ENCODE assay signal across 9 mouse cellular contexts in the genomic region with DNA sequence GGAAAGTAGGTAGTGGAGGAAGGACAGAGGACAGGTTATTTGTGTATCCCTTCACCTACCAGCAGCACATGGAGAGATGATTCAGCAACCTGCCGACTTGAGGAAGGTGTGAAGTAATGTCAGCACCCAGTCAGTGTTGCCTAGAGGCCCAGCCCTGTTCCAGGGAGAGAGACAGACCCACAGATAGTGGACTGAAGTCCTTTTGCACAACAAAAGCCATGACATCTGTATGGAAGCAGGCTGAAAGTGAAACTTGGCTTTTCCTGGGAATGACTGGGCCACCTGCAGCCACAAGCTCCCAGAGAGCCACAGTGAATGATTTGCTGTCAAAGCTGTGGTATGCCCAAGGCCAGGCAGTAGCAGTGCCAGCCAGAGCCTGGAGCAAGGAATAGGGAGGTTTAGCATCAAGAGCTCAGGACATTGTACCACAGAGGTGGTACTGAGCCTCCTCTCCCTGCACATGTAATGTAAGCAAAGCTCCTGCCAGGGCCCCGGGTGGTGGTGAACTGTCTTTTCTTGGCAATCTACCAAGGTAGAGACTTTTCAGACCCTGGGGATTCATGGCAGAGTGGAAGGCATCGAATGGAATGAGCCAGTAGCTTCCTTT. TPM values are rescaled to one million over a fixed set of nuclear protein-coding genes. Genes with fewer than 3 reads are reported as not detected.
DNase-seq lines count a peak whose midpoint lies in the region; ATAC-seq and TF ChIP-seq lines count a peak whose summit lies in the region.
"Had no signal": no experiment of that assay in that cellular context is flagged by ENCODE, and none has a peak within 500 bp of the region (broad histone marks: within the 10 kb centered on the region; RNA-seq: fewer than 3 reads in every experiment).

No protein-coding gene starts in this region.

- no peak for ATAC-seq in limb, embryonic 14.5 days (ENCODE audit: low FRiP score, low read depth)
- no peak for ATAC-seq in cerebellum, adult (ENCODE audit: insufficient number of reproducible peaks, low FRiP score, low TSS enrichment)
- ATAC-seq: inflammation-experienced regulatory T-cells, adult 6 months had no signal

- TF ChIP-seq CTCF in layer of hippocampus, adult 2 months (conservative IDR thresholded peaks at IDR 0.05) = no peak

- peak overlapping the region; percentile 81 for H3K4me2 ChIP-seq in limb, embryonic 14.5 days (replicated peaks; ENCODE audit: low read depth, low read length, severe bottlenecking)

- no peak for TF ChIP-seq POLR2A in limb, embryonic 14.5 days (IDR thresholded peaks at IDR 0.05; ENCODE audit: borderline replicate concordance, extremely low read depth, insufficient read depth, insufficient read length)

- peak overlapping the region; percentile 68 for H3K27ac ChIP-seq in layer of hippocampus, adult 2 months
- H3K27ac ChIP-seq in limb, embryonic 14.5 days (replicated peaks; ENCODE audit: low read depth, low read length) = no peak overlapping the region

- H3K4me1 ChIP-seq in limb, embryonic 14.5 days (ENCODE audit: control insufficient read depth, insufficient read depth, low read length) = peaks cover 16% of the 10 kb centered on the region

- H3K36me3 ChIP-seq in limb, embryonic 14.5 days (ENCODE audit: control insufficient read depth, insufficient read depth, low read length) = no peaks in the 10 kb centered on the region

- WGBS in limb, embryonic 14.5 days = 48% methylated on average over 3 of the region's 3 CpGs

- no peaks in the 10 kb centered on the region for H3K9me3 ChIP-seq in limb, embryonic 14.5 days (ENCODE audit: control insufficient read depth, low read length)

- DNase-seq in layer of hippocampus, adult 2 months (ENCODE audit: low spot score in 2 of 2) = no peak
- no peak for DNase-seq in layer of hippocampus, adult 9-11 months
- peak; percentile 51 for DNase-seq in ES-CJ7 (ENCODE audit: low read depth, low spot score)
- peak; percentile 28 for DNase-seq in adrenal gland, postnatal 10 days
- no peak for DNase-seq in limb, embryonic 14.5 days (ENCODE audit: low spot score)
- no peak for DNase-seq in gastrocnemius, postnatal 4 days (ENCODE audit: low spot score in 2 of 2)
- DNase-seq in adipocyte (ENCODE audit: low spot score) = no peak

- no peak overlapping the region for H3K9ac ChIP-seq in limb, embryonic 14.5 days (ENCODE audit: low read depth, low read length, severe bottlenecking)

- no peak overlapping the region for H3K4me3 ChIP-seq in layer of hippocampus, adult 2 months
- H3K4me3 ChIP-seq in limb, embryonic 14.5 days (replicated peaks; ENCODE audit: low read length) = no peak overlapping the region

- no peaks in the 10 kb centered on the region for H3K27me3 ChIP-seq in limb, embryonic 14.5 days (ENCODE audit: control insufficient read depth, insufficient read depth, low read length)

RNA-seq across cellular contexts. Expression of gene Insc, which starts 1.2 kb away (rescaled TPM):
- total RNA-seq in layer of hippocampus, adult 2 months (2021) = 1 to 10 TPM; 3.7 to 4.6 TPM
- total RNA-seq in adrenal gland, postnatal 10 days (2021) = 1 to 10 TPM; 3.7 to 8.1 TPM
- 4.8 and 6.1 TPM in 2 replicates for polyA plus RNA-seq in limb, embryonic 14.5 days (2012; rRNA removed)
- polyA plus RNA-seq in limb, embryonic 14.5 days (2014; fragmentation: Nextera tagmentation; extraction: Ambion mirVana) = 5.7 and 6.3 TPM in 2 replicates
- 1 to 10 TPM; 5.8 to 8.6 TPM for total RNA-seq in gastrocnemius, postnatal 4 days (2021)
- polyA plus RNA-seq: inflammation-experienced regulatory T-cells, adult 6 months had no signal

RNA-seq across cellular contexts. Expression of gene Calcb, which starts 26.3 kb away (rescaled TPM):
- total RNA-seq in layer of hippocampus, adult 2 months (2021) = under 1 TPM in 1 of 2 experiments, not detected in 1; 0.71 TPM
- total RNA-seq in adrenal gland, postnatal 10 days (2021) = not detected
- polyA plus RNA-seq in limb, embryonic 14.5 days (2012; rRNA removed) = 0.60 and 0.85 TPM in 2 replicates
- polyA plus RNA-seq in limb, embryonic 14.5 days (2014; fragmentation: Nextera tagmentation; extraction: Ambion mirVana) = 0.26 and 0.57 TPM in 2 replicates
- total RNA-seq in gastrocnemius, postnatal 4 days (2021) = not detected
- polyA plus RNA-seq: inflammation-experienced regulatory T-cells, adult 6 months had no signal

Comparison
In these comparisons a context has a peak if more than half of its experiments do, and no peak if none do; other contexts are left out.
1. DNase-seq: peak in ES-CJ7 (single experiment) and adrenal gland, postnatal 10 days (single experiment); none in layer of hippocampus, adult 2 months (0 of 2), layer of hippocampus, adult 9-11 months (single experiment), limb, embryonic 14.5 days (single experiment), gastrocnemius, postnatal 4 days (0 of 2) and adipocyte (single experiment).